Mouse (Mus musculus) MEL (cell line): Measurements from ENCODE around the gene D630003M21Rik. TPM values are rescaled to one million over a fixed set of nuclear protein-coding genes. Genes with fewer than 3 reads are reported as not detected.

Experiments used
- DNase-seq: peaks from one replicate; pipeline ENCODE4 v3.0.0; 2011; ENCODE audit warnings: low read depth, low spot score
- H3K27ac ChIP-seq: 2 replicates; pipeline ENCODE4 v1.5.1; 2012; ENCODE audit warnings: low read depth, mild to moderate bottlenecking, control low read depth, low read length, moderate library complexity; ENCODE audit not compliant: control insufficient read depth
- H3K27me3 ChIP-seq, 2 experiments: fragments of 150-350 bp in 1 of 2; sonication (generic) in 1 of 2; 2 replicates each; pipeline ENCODE4 v1.6.1; 2012; ENCODE audit warnings: low read length in 2 of 2, mild to moderate bottlenecking in 2 of 2, improper control_type of control experiment in 1 of 2, moderate library complexity in 1 of 2; ENCODE audit not compliant: insufficient read depth in 2 of 2, control insufficient read depth in 1 of 2
- H3K36me3 ChIP-seq, 2 experiments: 2 replicates each; pipeline ENCODE4 v1.6.1; 2012 to 2014; ENCODE audit warnings: low read length in 2 of 2, improper control_type of control experiment in 1 of 2, inconsistent platforms in 1 of 2, mild to moderate bottlenecking in 1 of 2; ENCODE audit not compliant: insufficient read depth in 2 of 2, control insufficient read depth in 1 of 2
- H3K4me1 ChIP-seq, 2 experiments: fragments of 150-350 bp in 1 of 2; sonication (generic) in 1 of 2; 2 replicates each; pipeline ENCODE4 v1.6.1; 2012; ENCODE audit warnings: low read length in 2 of 2, improper control_type of control experiment in 1 of 2, mild to moderate bottlenecking in 1 of 2; ENCODE audit not compliant: insufficient read depth in 2 of 2, control insufficient read depth in 1 of 2
- H3K4me3 ChIP-seq, 2 experiments: fragments of 150-350 bp in 1 of 2; sonication (generic) in 1 of 2; 2 replicates each; pipeline ENCODE4 v1.5.1; 2012; ENCODE audit warnings: low read depth in 2 of 2, low read length in 2 of 2, mild to moderate bottlenecking in 2 of 2, moderate library complexity in 2 of 2, control low read depth in 1 of 2, improper control_type of control experiment in 1 of 2; ENCODE audit not compliant: control insufficient read depth in 1 of 2, insufficient read depth in 1 of 2
- H3K79me2 ChIP-seq: 2 replicates; pipeline ENCODE4 v1.6.1; 2012; ENCODE audit warnings: mild to moderate bottlenecking, low read length, moderate library complexity; ENCODE audit not compliant: control insufficient read depth, poor library complexity, insufficient read depth
- H3K9ac ChIP-seq: 2 replicates; pipeline ENCODE4 v1.6.1; 2012; ENCODE audit warnings: low read depth, mild to moderate bottlenecking, control low read depth, low read length, moderate library complexity; ENCODE audit not compliant: control insufficient read depth, poor library complexity, severe bottlenecking
- H3K9me3 ChIP-seq: fragments of 150-350 bp; sonication (generic); replicated peaks from 2 replicates; pipeline ENCODE4 v1.6.1; 2012; ENCODE audit warnings: mild to moderate bottlenecking, low read length, improper control_type of control experiment, moderate library complexity; ENCODE audit not compliant: insufficient read depth
- ELF1 ChIP-seq: IDR thresholded peaks from 2 replicates; pipeline ENCODE4 v1.6.1; 2014; ENCODE audit warnings: low read depth, mild to moderate bottlenecking, inconsistent platforms, low read length, improper control_type of control experiment, moderate library complexity
- EP300 ChIP-seq, 2 experiments: IDR thresholded peaks; 2 replicates each; pipeline ENCODE4 v1.6.1; 2011; ENCODE audit warnings: improper control_type of control experiment in 2 of 2, low read length in 2 of 2, low read depth in 1 of 2, mild to moderate bottlenecking in 1 of 2
- ETS1 ChIP-seq: IDR thresholded peaks from 2 replicates; pipeline ENCODE4 v1.6.1; 2012; ENCODE audit warnings: low read depth, mild to moderate bottlenecking, inconsistent platforms, low read length, improper control_type of control experiment, moderate library complexity
- GABPA ChIP-seq: IDR thresholded peaks from 2 replicates; pipeline ENCODE4 v1.6.1; 2012; ENCODE audit warnings: low read depth, mild to moderate bottlenecking, inconsistent platforms, low read length, improper control_type of control experiment, moderate library complexity
- GATA1 ChIP-seq: IDR thresholded peaks from 2 replicates; pipeline ENCODE4 v1.6.1; 2011; ENCODE audit warnings: low read depth, low read length, improper control_type of control experiment
- JUND ChIP-seq: IDR thresholded peaks from 2 replicates; pipeline ENCODE4 v1.6.1; 2011; ENCODE audit warnings: low read depth, mild to moderate bottlenecking, improper control_type of control experiment, low read length
- KAT2A ChIP-seq: conservative IDR thresholded peaks from 2 replicates; pipeline ENCODE4 v1.6.1; 2012; ENCODE audit warnings: low read depth, low read length, improper control_type of control experiment, inconsistent platforms
- MAFK ChIP-seq: IDR thresholded peaks from 2 replicates; pipeline ENCODE4 v1.6.1; 2011; ENCODE audit warnings: low read depth, mild to moderate bottlenecking, low read length, improper control_type of control experiment, borderline replicate concordance
- MEF2A ChIP-seq: IDR thresholded peaks from 2 replicates; pipeline ENCODE4 v1.6.1; 2014; ENCODE audit warnings: low read depth, mild to moderate bottlenecking, inconsistent platforms, low read length, improper control_type of control experiment; ENCODE audit not compliant: poor library complexity, insufficient replicate concordance, severe bottlenecking; ENCODE audit errors: extremely low read depth
- MYC ChIP-seq: IDR thresholded peaks from 2 replicates; pipeline ENCODE4 v1.6.1; 2011; ENCODE audit warnings: low read depth, mild to moderate bottlenecking, low read length, improper control_type of control experiment, moderate library complexity
- POLR2AphosphoS2 ChIP-seq: IDR thresholded peaks from 2 replicates; pipeline ENCODE4 v1.6.1; 2011; ENCODE audit warnings: low read length, improper control_type of control experiment
- RAD21 ChIP-seq: IDR thresholded peaks from 2 replicates; pipeline ENCODE4 v1.6.1; 2011; ENCODE audit warnings: mild to moderate bottlenecking, low read depth, low read length, improper control_type of control experiment
- SIN3A ChIP-seq: IDR thresholded peaks from 2 replicates; pipeline ENCODE4 v1.6.1; 2012; ENCODE audit warnings: low read length, improper control_type of control experiment, inconsistent platforms
- TAL1 ChIP-seq: IDR thresholded peaks from 2 replicates; pipeline ENCODE4 v1.6.1; 2012; ENCODE audit warnings: mild to moderate bottlenecking, inconsistent platforms, low read length, moderate library complexity, mixed read lengths
- UBTF ChIP-seq: IDR thresholded peaks from 2 replicates; pipeline ENCODE4 v1.6.1; 2012; ENCODE audit warnings: low read depth, mild to moderate bottlenecking, inconsistent platforms, low read length, improper control_type of control experiment, moderate library complexity, borderline replicate concordance; ENCODE audit not compliant: insufficient read depth
- USF1 ChIP-seq: IDR thresholded peaks from 2 replicates; pipeline ENCODE4 v1.6.1; 2014; ENCODE audit warnings: low read depth, mild to moderate bottlenecking, inconsistent platforms, low read length, improper control_type of control experiment, moderate library complexity
- ZMIZ1 ChIP-seq: IDR thresholded peaks from 2 replicates; pipeline ENCODE4 v1.6.1; 2012; ENCODE audit warnings: low read depth, mild to moderate bottlenecking, inconsistent platforms, low read length, improper control_type of control experiment, moderate library complexity
- polyA plus RNA-seq, 2 experiments: library from polyadenylated mRNA; stranded (reverse) in 1 of 2; unstranded in 1 of 2; fragments of >175 nt in 1 of 2; fragments of >200 nt in 1 of 2; gene quantifications; 2 replicates each; pipeline versions ENCODE4 v1.2.1 to v1.2.4; 2012; ENCODE audit warnings: low replicate concordance in 2 of 2, low read depth in 1 of 2; ENCODE audit not compliant: insufficient read length in 2 of 2, insufficient read depth in 1 of 2, missing spikeins in 1 of 2
- total RNA-seq: library from RNA; depleted of rRNA; stranded (reverse); fragments of 300-350 nt; gene quantifications from 2 replicates; pipeline ENCODE4 v1.2.3, GENCODE M21; 2012

Gene D630003M21Rik
- total and polyA plus RNA-seq, 3 experiments, result 0.10 TPM; not detected in 2

DNA sequence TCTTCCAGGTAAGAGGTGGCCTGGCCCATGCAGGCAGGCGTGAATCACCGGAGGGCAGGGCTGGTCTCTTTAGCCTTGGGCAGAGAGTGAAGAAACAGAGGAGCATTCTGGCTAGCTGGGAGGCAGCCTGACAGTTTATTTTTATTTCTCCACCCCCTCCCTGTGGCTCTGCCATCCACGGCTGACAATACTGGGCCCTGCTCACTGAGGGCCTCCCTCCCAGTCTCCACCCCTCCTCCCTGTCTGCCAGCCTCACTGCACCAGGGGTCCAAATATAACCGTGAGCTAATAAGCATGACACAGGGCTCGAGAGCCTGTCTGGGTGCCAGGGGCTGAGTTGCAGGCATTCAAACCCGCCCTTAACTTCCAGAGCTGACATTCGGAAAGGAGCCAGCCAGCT is 89.4 kb downstream of the D630003M21Rik start:
- TF ChIP-seq GATA1, result no peak
- no peak for TF ChIP-seq POLR2AphosphoS2
- no peak for TF ChIP-seq KAT2A
- TF ChIP-seq GABPA, result no peak
- TF ChIP-seq MYC, result no peak
- no peak for TF ChIP-seq ELF1
- no peak for TF ChIP-seq ZMIZ1
- TF ChIP-seq UBTF, result no peak
- DNase-seq, result no peak
- Histone ChIP-seq H3K9me3 (no peaks in the 10 kb centered on the region), H3K4me1 (peaks cover 17 to 33% of the 10 kb centered on the region in 2 experiments), H3K27me3 (no peaks in the 10 kb centered on the region), H3K9ac (no peak overlapping the region), H3K36me3 (peaks cover 0 to 18% of the 10 kb centered on the region in 2 experiments; a peak in 2 of 4 replicates), H3K79me2 (no peaks in the 10 kb centered on the region), H3K4me3 (no peak overlapping the region), H3K27ac (no peak overlapping the region)

DNA sequence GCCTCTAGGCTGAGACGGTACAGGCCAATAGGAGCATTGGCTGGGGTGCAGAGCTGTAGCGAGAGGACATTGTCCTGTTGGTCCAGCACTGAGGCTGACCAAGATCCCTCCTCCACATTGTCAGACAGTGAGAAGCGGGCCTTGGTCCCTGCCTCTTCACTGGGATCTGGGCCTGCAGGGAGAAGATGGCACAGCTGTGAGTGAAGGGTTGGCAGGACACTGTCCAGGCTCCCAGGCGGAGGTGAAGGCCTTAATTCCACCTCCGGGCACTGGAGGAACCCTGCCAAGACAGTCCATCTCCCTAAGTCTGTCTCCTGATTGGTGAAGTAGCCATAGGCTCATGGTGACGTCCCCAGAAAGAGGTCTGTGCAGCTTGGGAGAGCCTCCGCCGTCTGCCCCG is 90.2 kb downstream of the D630003M21Rik start:
- Histone ChIP-seq H3K27ac (no peak overlapping the region), H3K4me3 (no peak overlapping the region), H3K4me1 (peaks cover 12 to 26% of the 10 kb centered on the region in 2 experiments; a peak in 3 of 4 replicates), H3K79me2 (no peaks in the 10 kb centered on the region), H3K27me3 (no peaks in the 10 kb centered on the region), H3K9me3 (no peaks in the 10 kb centered on the region), H3K9ac (no peak overlapping the region), H3K36me3 (peaks cover 0 to 13% of the 10 kb centered on the region in 2 experiments; a peak in 2 of 4 replicates)
- TF ChIP-seq MAFK, result no peak
- no peak for TF ChIP-seq MEF2A
- TF ChIP-seq POLR2AphosphoS2, result no peak
- TF ChIP-seq JUND, result no peak
- TF ChIP-seq RAD21, result no peak
- no peak for TF ChIP-seq SIN3A
- TF ChIP-seq ETS1, result no peak
- no peak for DNase-seq

DNA sequence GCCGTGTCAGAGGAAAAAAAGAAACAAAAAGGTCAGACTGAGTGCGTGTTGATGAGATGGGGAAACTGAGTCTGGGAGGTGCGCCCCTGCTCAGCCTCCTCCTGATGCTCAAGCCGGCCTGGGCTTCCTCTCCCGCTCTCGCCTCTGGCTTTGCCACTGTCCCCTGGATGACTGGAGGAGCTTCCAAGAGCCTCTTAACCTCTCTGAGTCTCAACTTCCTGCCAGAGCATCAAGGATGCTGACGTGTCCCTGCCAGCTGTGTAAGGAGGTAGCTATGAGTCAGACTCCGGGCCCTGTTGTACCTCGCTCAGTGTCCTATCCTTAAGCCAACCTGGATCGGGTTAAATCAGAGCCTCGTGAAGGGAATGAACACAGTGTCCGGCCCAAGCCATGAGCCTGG is 91.3 kb downstream of the D630003M21Rik start:
- H3K27me3 ChIP-seq, result no peaks in the 10 kb centered on the region
- H3K36me3 ChIP-seq, result peaks cover 0 to 13% of the 10 kb centered on the region in 2 experiments; a peak in 2 of 4 replicates
- peaks cover 8 to 20% of the 10 kb centered on the region in 2 experiments; a peak in 3 of 4 replicates for H3K4me1 ChIP-seq

More for the DNA sequence above, 91.3 kb downstream of the D630003M21Rik start:
- no peak overlapping the region for H3K4me3 ChIP-seq
- H3K27ac ChIP-seq, result no peak overlapping the region
- H3K9me3 ChIP-seq, result no peaks in the 10 kb centered on the region
- H3K79me2 ChIP-seq, result no peaks in the 10 kb centered on the region
- no peak for DNase-seq
- TF ChIP-seq EP300 (IDR thresholded peaks at IDR 0.05; ENCODE audit: low read depth in 1 of 2, low read length in 2 of 2) (no peak), ETS1 (no peak), TAL1 (no peak), GATA1 (no peak), USF1 (no peak), RAD21 (no peak)
- no peak overlapping the region for H3K9ac ChIP-seq
